Mouse (Mus musculus) frontal cortex, postnatal 10 days (tissue): ENCODE measurements around the gene Asb5.
"Not testable (repeated sequence)": the region's sequence is repeated elsewhere in the genome, so short reads cannot be mapped to it uniquely, and the experiment has no call there.

Source experiments
- DNase-seq, 2 experiments: peaks; one replicate each; pipeline ENCODE4 v3.0.0; 2022; ENCODE audit warnings: low spot score in 2 of 2, mixed read lengths in 1 of 2

Gene Asb5

DNA sequence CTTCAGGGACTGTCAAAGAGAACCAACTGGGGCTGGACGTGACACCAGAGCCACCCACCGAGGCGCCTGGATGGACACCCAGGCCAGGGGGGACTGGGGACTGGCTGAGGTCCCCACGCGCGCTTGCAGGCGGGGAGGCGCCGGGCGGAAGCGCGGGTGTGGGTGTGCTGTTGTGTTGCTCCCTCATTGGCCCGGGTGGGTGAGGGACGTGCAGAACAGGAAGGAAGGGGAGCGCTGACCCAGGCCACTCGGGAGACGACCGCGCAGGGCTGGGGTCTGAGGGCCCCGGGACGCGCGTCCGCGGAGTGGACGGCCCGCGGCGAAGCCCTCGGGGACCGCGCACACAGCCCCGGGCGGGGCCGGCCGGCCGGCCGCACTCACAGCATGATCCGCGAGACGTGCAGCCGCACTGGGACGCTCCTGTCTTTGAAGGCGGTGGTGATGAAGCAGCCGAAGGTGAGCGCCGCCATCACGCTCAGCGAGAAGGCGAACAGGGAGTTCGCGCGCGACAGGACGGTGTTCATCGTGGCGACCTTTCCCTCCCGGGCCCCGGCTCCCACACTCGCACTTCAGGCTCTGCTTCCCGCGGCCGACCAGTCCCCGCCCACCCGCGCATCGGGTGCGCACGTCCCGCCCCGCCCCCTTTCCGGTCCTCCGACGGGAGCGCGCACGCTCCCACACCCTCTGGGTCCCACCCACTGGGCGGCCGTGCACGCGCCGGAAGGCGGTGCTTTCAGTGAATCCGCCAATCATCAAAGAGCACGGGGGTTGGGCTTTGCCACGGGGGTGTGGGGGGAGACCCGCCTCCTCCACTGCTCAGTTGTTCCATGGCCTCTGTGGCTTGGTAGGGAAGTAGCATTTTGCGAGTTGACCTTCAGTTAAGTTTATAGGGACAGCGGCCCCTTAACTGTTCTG lies at the start of gene Asb5, which contains the start of gene Spcs3:
Asb5 (plus strand) TSS at position 199 of the 915 bp plus-strand sequence.
Spcs3 (minus strand) TSS at position 617 of the 915 bp plus-strand sequence.
- peak; percentile 91 to 95 for DNase-seq

DNA sequence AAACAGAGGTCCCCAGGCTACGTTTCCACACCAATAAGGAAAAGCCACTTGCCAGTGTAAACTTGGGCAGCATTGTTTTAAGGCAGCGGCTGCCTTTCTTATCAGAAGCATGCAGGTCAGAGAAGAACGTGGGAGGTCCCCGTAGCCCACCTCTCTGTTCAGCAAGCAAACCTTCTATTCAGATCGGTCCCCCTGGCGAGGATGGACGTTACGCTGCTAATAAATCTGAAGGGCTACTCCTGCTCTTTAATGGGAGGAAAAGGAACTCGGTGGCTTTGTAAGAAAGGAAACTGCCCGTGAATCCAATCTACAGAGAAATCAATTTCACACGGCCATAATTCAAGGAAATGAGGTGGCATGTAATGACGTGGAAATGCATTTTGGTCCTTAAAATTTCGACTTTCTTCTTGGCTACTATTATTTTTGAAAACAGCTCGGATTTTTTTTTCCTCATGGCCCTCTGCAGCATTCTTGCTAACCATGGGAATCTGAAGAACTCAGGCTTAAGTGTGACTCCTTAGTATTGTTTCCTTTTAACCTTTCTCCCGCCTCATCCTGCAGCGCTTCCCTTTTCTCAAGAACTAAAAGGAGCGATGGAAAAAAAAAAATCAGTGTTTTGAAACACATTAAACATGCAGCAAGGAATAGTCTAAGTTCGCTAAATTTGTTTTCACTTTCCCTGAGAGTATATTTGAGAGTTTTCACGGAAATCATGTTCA lies 42.7 kb upstream of the Asb5 start:
- no peak for DNase-seq

DNA sequence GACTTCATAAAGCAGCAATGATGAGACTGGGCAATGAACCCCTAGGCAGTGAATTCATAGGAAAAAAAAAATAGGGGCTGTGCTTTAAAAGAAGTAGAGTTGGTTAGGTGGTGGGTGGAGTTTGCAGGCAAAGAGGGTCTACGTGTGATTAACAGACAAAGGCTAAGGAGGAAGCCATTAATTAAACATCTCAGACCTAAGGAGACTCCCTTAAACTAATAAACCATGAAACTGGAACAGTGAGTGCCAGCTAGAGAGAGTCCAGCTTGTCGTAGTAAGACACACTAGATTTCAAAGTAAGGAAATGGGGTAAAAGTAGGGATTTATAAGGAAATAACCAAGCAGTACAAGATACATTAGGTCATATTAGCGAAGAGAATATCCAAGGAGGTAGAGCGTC lies 40.9 kb upstream of the Asb5 start:
- no peak for DNase-seq

DNA sequence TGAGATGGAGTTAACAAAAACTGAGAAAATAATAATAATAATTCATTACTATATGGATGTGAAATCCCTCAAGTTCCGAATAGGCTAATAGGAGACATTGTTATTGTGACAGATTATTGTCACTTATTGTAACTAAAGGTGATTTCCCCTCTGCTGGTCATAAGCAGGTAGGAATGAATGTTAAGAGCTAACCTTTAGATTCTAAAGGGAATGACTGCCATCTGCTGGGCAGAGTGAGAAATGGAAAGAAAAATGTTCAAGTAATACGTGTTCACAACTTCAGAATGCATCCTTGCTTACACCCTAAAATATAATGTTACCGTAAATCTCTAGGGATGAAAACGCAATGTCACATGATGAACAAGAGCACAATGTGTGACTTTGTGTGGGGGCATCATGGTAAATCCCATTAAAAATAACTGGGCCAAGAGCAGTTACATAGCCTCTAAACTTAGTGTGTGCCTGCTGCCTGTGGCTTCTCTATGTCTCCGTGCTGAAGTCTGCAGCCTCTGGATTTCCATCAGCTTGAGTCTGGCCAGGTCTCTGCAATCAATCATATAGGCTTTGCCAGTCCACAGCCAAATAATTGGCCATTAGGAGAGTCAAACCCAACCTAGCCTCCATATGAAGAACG lies 38.2 kb upstream of the Asb5 start:
- no peak for DNase-seq

DNA sequence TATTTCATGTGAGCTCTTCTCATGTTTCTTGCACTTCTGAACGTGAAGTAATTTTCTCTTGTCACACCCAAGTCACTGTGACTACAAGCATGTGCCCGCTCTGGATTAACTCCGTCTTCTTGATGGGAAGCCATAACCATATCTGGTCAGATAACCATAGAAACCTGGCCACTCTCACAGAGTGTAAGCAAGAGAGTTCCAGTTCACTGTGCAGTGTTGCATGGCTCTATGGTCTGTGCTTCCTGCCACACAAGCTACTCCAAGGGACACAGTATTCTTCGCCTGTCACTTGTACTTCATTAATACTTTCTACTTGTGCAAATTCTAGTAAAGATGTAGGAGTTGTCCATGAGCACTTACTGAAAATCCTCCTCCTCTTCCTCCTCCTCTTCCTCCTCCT lies 37.4 kb upstream of the Asb5 start:
- no peak for DNase-seq

DNA sequence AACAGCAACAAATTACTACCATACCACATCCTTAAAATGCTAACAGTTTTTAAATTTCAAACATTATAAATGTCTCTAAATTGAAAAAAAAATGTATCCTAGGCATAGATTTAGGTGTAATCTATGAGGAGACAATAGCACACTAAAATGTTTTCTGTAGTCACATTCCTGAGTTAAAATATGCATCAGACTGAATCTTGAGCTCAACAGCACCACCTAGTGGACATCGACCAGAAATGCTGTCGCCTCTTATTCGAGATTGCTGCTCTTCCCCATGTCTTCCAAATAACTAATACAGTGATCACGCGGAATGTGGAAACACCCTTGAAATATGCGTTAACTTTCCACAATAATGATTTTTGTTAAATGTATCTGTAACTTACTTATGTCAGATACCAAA lies 36.3 kb upstream of the Asb5 start:
- DNase-seq, result peak in 1 of 2 experiments; percentile 39

DNA sequence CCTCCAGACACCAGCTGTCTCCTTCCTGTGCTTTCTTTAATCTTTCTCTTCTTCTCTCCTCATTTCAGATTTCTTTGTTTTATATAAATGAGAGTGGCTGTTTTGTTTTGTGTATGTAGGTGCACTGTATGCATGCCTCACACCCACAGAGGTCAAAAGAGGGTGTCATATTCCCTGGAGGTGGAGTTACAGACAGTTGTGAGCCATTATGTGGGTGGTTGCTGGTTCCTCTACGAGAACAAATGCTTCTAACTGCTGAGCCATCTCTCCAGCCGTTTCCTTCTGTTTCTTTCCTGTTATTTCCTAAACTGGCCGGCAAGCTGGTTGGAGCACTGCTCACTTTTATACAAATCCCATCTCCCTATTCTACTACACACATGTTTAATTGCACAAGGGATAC lies 35.5 kb upstream of the Asb5 start:
- no peak for DNase-seq

GRCm38 (mm10) chr8:54503104-54503503 lies 26.3 kb upstream of the Asb5 start:
- no peak for DNase-seq

- DNase-seq, result no peak
Measured at GRCm38 (mm10) chr8:54505060-54505459, 24.3 kb upstream of the Asb5 start.

DNA sequence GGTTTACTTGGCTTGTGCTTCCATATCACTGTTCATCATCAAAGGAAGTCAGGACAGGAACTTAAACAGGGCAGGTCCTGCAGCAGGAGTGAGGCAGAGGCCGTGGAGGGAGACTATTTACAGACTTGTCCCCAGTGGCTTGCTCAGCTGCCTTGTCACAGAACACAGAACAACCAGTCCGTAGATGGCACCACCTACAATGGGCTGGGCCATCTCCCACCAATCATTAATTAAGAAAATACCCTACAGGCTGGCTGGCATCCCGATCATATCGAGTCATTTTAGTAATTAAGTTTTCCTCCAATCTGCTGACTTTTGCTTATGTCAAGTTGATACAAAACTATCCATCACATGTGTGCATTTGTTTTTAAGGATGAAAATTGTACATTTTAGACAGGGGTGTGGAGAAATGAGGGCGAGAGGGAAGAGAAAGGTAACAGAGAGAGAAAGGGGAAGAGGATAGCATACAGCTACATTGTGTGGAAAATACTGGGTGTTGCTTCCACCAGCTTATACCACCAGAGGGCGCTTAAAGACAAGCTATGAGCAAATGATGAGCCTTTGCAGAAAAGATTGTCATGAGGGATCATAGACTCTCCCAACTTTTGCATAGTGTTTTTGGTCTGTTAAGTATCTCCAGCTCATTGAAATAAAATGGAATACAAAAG lies 21.8 kb upstream of the Asb5 start:
- peak; percentile 66 to 82 for DNase-seq

DNA sequence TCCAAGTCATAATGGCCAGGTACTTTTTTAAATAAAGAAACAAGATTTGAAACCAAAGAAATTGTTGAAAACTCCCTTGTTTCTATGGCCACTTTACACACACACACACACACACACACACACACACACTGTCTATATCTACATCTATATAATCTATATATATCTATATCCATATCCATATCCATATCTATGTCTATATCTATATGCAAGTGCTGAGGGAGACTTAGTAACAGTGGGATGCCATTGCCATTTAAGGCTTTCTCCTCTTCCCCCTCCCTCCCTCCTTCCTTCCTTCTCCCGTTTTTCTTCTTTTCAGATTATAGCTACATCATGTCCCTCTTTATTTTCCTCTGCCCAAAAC lies 21.3 kb upstream of the Asb5 start:
- no peak for DNase-seq

GRCm38 (mm10) chr8:54508814-54509213 lies 20.6 kb upstream of the Asb5 start:
- peak in 1 of 2 experiments; percentile 34 for DNase-seq

- DNase-seq, result peak; percentile 55 to 64
Measured at GRCm38 (mm10) chr8:54509221-54509721, 20.1 kb upstream of the Asb5 start.

DNA sequence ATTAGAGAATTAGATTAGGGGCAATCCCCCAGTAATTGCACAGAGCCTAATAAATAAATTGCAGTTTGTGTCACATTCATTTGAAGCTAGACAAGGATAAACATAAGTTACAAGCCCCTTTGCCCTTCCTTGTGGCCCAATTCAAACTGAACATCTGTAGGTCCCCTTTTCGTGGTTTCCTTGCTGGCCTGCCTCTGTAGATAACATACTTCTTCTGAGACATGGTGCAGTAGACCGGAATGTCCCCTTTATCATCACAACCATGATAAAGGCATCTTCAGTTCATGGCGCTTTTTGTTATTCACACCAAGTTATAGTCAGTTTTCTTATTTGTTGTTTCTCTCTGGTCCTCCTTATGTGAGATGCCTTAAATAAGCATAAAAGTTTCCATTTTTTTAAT lies 17.6 kb upstream of the Asb5 start:
- no peak for DNase-seq

DNA sequence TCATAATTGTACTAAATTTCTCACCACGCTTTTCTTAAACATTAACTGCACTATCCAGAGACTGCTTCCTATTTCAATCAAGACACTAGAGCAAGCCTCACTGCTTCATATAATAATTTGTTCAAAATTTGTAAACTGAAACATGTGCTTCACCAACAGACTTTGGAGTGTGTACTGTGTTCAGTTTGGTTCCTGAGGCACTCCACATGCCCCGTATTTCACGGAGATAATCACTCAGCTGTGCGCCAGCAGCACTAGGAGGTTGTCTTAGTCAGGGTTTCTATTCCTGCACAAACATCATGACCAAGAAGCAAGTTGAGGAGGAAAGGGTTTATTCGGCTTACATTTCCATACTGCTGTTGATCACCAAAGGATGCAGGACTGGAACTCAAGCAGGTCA lies 17.2 kb upstream of the Asb5 start:
- DNase-seq, result not testable (repeated sequence)

DNA sequence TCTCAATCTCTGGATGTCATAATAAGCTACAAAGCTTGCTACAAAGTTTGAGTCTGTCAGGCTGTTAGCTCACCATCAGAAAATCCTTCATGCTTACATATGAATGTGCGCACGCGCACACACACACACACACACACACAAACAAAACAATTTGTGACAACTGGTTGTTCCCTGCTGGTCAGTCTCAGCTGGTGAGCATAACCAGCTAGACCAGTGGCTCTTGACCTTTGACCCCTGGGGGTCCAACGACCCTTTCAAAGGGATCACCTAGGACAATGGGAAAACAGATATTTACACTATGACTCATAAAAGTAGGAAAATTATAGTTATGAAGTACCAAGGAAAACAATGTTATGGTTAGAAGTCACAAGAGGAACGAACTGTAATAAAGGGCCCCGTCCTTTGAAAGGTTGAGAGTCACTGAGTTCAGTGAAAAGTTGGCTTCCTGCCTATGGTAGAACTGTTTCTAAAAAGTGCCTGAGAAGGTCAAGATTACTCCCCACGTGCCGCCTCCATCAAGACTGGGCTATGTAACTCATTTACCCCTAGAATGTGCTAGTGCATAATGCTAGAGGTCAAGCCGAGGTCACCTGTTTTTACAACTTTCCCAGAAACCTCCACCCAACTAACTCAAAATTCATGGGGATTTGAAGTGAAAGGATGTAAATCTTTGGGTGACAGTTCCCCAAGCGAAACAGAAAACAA lies 10.5 kb upstream of the Asb5 start:
- DNase-seq, result no peak

DNA sequence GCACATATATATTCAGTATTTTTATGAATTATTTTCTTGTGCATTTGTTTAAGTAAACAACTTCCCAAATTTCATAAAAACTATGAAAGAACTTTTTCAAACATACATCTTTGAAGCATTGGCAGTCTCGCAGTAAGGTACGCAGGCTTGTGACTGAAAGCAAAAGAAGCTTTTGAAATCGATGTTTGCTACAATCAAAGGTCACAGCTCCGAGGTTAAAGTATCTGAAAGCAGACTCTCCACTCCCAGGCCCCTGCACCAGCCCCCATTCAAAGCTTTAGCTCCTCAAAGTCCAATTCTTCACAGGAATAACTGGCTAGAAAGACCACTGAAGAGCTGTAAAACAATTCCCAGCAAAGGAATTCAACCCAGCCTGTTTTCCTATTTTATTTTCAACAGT lies 8.9 kb upstream of the Asb5 start:
- DNase-seq, result no peak

GRCm38 (mm10) chr8:54525606-54526005 lies 3.8 kb upstream of the Asb5 start:
- DNase-seq, result no peak

GRCm38 (mm10) chr8:54526700-54527099 lies 2.7 kb upstream of the Asb5 start:
- no peak for DNase-seq

- no peak for DNase-seq
Measured at GRCm38 (mm10) chr8:54528571-54528970, 809 bp upstream of the Asb5 start.

DNA sequence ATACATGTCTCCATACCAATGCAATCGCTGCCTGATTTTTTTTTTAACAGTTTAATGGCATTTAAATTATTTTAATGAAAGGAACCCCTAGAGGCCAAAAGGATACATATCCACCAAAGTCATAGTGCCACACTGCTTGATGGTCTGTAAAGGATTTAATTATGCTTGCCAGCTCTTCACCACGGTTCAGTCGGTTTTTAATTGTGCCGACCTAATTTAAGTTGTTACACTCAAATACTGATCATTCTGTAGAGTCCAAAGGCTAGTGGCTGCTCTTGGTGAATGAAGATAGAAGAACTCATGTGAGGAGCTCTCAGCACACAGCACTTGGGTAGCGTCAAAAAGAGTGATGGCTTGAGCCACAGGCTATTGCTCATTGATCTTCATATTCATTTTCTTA lies 5.8 kb downstream of the Asb5 start:
- no peak for DNase-seq
